Mouse (Mus musculus) forebrain, embryonic 11.5 days (tissue): Measurements from ENCODE around the gene Morc2a. TPM values are rescaled to one million over a fixed set of nuclear protein-coding genes. Genes with fewer than 3 reads are reported as not detected.

Experiments used
- ATAC-seq: fragments of 200-750 bp; cut with Nextera tagmentation; replicated peaks from 2 replicates; pipeline ENCODE4 v1.8.0; 2017; ENCODE audit warnings: moderate TSS enrichment; ENCODE audit not compliant: low FRiP score
- DNase-seq: peaks from one replicate; pipeline ENCODE4 v3.0.0-alpha.2; 2017; ENCODE audit warnings: low spot score
- H3K27ac ChIP-seq: fragments of 300-500 bp; sonication (generic); 2 replicates; pipeline ENCODE4 v1.5.1; 2014; ENCODE audit warnings: low read depth, low read length
- H3K27me3 ChIP-seq: fragments of 300-500 bp; sonication (generic); 2 replicates; pipeline ENCODE4 v1.6.1; 2014; ENCODE audit warnings: mild to moderate bottlenecking, low read length, mixed read lengths; ENCODE audit not compliant: control insufficient read depth, insufficient read depth
- H3K36me3 ChIP-seq: fragments of 300-500 bp; sonication (generic); 2 replicates; pipeline ENCODE4 v1.6.1; 2014; ENCODE audit warnings: mild to moderate bottlenecking, low read length, moderate library complexity, mixed read lengths; ENCODE audit not compliant: control insufficient read depth, insufficient read depth
- H3K4me1 ChIP-seq: fragments of 300-500 bp; sonication (generic); replicated peaks from 2 replicates; pipeline ENCODE4 v1.6.1; 2014; ENCODE audit warnings: low read length, mixed read lengths; ENCODE audit not compliant: control insufficient read depth, insufficient read depth
- H3K4me2 ChIP-seq: fragments of 300-500 bp; sonication (generic); 2 replicates; pipeline ENCODE4 v1.6.1; 2014; ENCODE audit warnings: low read depth, mild to moderate bottlenecking, low read length, moderate library complexity, mixed read lengths; ENCODE audit not compliant: severe bottlenecking
- H3K4me3 ChIP-seq: fragments of 300-500 bp; sonication (generic); 2 replicates; pipeline ENCODE4 v1.5.1; 2014; ENCODE audit warnings: low read depth, low read length
- H3K9ac ChIP-seq: fragments of 300-500 bp; sonication (generic); 2 replicates; pipeline ENCODE4 v1.6.1; 2014; ENCODE audit warnings: low read length
- H3K9me3 ChIP-seq: fragments of 300-500 bp; sonication (generic); 2 replicates; pipeline ENCODE4 v1.6.1; 2016; ENCODE audit warnings: low read length, mixed read lengths; ENCODE audit not compliant: control insufficient read depth
- WGBS: fragments of 180-500 bp; shearing (Covaris S2); extraction: QIAGEN DNeasy Blood & Tissue Kit; methylation state at CpG from one replicate; pipeline ENCODE4 v1.1.7; 2014; 5-methylcytosine and 5-hydroxymethylcytosine counted together
- polyA plus RNA-seq: library from polyadenylated mRNA; unstranded; fragments of >200 nt; fragmentation: Nextera tagmentation; extraction: Ambion mirVana; gene quantifications from 2 replicates; pipeline ENCODE4 v1.2.1, GENCODE M21; 2014

Morc2a gene
- polyA plus RNA-seq, 1 experiment from 2014 or later = 33.4 TPM

DNA sequence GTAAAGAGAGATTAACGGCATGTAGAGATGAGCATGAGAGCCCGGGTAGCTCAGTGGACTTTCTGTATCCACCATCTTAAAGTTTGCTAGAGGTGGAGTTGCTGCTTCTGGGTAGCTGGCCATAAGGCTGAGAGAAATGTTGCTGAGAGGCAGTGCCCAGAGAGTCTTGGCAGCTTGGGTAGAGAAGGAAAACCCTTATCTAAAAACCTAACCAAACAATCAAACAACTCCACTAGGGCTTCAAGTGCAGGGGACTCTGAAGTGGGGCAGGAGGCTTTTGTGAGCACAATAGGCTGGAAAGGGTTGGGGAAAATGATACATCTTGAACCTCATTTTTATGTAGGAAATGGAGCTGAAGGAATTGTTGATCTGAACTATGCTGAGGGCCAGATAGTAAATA lies 37.3 kb downstream of the Morc2a start:
- Histone ChIP-seq H3K9ac (no peak overlapping the region), H3K4me1 (no peaks in the 10 kb centered on the region), H3K27ac (no peak overlapping the region), H3K36me3 (peaks cover 16% of the 10 kb centered on the region; the same call in 1 of the 2 replicates), H3K9me3 (no peaks in the 10 kb centered on the region), H3K4me2 (no peak overlapping the region), H3K4me3 (no peak overlapping the region), H3K27me3 (no peaks in the 10 kb centered on the region)
- WGBS = 90% methylated on average over 2 of the region's 2 CpGs
- ATAC-seq (no peak), DNase-seq (no peak)

DNA sequence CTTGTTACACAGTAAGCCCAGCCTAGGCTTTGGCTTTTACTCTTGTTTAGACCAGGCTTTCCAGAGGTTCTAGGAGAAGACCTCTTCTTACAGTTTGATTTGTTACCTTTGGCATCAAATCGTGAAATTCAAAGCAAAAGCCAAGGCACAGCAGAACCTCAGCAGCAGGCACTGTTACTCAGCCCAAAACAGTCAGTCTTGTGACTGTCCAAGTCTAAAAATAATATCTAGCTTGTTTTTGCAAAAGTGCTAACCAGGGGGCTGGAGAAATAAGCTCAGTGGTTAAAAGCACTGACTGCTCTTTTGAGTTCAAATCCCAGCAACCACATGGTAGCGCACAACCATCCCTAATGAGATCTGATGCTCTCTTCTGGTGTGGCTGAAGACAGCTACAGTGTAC lies 37.9 kb downstream of the Morc2a start:
- peaks cover 16% of the 10 kb centered on the region; the same call in 1 of the 2 replicates for H3K36me3 ChIP-seq
- no peak overlapping the region for H3K4me3 ChIP-seq
- no peak for DNase-seq
- H3K27me3 ChIP-seq = no peaks in the 10 kb centered on the region
- WGBS = 95% methylated on average over 2 of the region's 2 CpGs
- no peak overlapping the region for H3K27ac ChIP-seq
- no peak overlapping the region for H3K4me2 ChIP-seq
- ATAC-seq = no peak
- H3K9ac ChIP-seq = no peak overlapping the region
- no peaks in the 10 kb centered on the region for H3K4me1 ChIP-seq
- no peaks in the 10 kb centered on the region for H3K9me3 ChIP-seq

DNA sequence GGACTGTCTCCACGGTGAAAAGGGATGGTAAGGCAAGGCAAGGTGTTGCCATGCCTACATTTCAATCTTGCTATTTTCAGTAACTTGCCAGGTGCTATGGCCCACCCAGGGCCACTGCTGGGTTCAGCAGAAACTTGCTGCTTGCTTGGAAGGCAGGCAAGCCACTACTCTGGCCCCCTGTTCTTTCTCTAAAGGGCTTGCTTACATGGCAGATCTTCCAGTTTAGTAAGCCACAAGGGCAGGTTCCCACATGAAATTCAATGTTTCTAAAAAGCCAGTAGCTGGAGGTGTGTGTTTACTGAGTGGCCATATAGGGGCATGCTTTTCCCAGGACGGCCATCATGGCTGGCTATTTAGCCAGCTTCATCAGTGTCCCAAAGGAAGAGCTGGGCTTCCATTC lies 42.8 kb downstream of the Morc2a start:
- H3K27me3 ChIP-seq = no peaks in the 10 kb centered on the region
- peaks cover 8% of the 10 kb centered on the region; the same call in 1 of the 2 replicates for H3K36me3 ChIP-seq

DNA sequence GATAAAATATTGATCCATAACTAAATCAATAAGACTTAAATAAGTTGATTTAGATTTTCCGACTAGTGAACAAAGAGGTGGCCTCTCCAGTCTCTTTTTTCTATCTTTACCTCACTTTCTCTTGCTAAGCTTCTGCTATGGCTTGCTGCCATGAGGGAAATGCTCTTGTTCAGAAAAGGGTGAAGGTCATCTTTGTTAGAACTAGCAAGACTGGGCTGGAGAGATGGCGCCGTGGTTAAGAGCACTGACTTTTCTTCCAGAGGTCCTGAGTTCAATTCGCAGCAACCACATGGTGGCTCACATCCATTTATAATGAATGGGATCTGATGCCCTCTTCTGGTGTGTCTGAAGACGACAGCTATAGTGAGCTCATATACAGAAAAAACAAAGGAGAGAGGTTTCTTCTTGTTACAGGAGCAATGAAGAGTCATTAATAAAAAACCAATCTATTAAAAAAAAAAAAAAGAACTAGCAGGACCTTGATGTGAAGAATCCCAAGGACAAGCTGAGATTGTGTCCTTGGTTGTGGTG lies 47.2 kb downstream of the Morc2a start:
- no peaks in the 10 kb centered on the region for H3K4me1 ChIP-seq
- H3K27ac ChIP-seq = no peak overlapping the region
- H3K9me3 ChIP-seq = no peaks in the 10 kb centered on the region
- H3K4me3 ChIP-seq = no peak overlapping the region
- no peak overlapping the region for H3K4me2 ChIP-seq
- H3K36me3 ChIP-seq = no peaks in the 10 kb centered on the region; the same call in 1 of the 2 replicates
- no peak for DNase-seq
- WGBS = 83% methylated on average over 5 of the region's 5 CpGs
- no peaks in the 10 kb centered on the region for H3K27me3 ChIP-seq
- no peak overlapping the region for H3K9ac ChIP-seq
- ATAC-seq = no peak

More for the DNA sequence above, 42.8 kb downstream of the Morc2a start:
- Histone ChIP-seq H3K4me2 (no peak overlapping the region), H3K9ac (no peak overlapping the region), H3K4me3 (no peak overlapping the region), H3K27ac (no peak overlapping the region), H3K4me1 (no peaks in the 10 kb centered on the region), H3K9me3 (no peaks in the 10 kb centered on the region)
- ATAC-seq = no peak
- WGBS = 88% methylated on average over 2 of the region's 2 CpGs
- no peak for DNase-seq

DNA sequence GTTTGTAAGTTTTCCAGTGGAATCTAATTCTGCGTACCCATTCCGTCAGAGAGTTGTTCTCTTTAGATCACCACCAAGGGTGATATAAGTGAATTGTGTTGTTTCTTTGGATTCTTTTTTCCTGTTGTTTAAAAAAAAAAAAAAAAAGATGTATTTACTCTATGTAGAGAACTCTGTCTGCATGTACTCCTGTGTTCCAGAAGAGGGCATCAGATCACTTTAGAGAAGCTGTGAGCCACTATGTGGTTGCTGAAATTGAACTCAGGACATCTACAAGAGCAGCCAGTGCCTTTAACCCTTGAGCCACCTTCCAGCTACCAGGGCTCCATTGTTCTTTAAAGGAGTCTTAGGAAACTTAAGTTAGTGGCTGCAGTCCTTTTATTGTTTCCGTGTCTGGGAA lies 48.5 kb downstream of the Morc2a start:
- H3K4me1 ChIP-seq = no peaks in the 10 kb centered on the region
- DNase-seq (no peak), ATAC-seq (no peak)
- no peaks in the 10 kb centered on the region for H3K27me3 ChIP-seq
- H3K27ac ChIP-seq = no peak overlapping the region
- H3K9me3 ChIP-seq = no peaks in the 10 kb centered on the region
- no peak overlapping the region for H3K9ac ChIP-seq
- WGBS = 89% methylated on average over 3 of the region's 3 CpGs
- H3K4me3 ChIP-seq = no peak overlapping the region
- H3K36me3 ChIP-seq = no peaks in the 10 kb centered on the region; the same call in 1 of the 2 replicates
- no peak overlapping the region for H3K4me2 ChIP-seq

DNA sequence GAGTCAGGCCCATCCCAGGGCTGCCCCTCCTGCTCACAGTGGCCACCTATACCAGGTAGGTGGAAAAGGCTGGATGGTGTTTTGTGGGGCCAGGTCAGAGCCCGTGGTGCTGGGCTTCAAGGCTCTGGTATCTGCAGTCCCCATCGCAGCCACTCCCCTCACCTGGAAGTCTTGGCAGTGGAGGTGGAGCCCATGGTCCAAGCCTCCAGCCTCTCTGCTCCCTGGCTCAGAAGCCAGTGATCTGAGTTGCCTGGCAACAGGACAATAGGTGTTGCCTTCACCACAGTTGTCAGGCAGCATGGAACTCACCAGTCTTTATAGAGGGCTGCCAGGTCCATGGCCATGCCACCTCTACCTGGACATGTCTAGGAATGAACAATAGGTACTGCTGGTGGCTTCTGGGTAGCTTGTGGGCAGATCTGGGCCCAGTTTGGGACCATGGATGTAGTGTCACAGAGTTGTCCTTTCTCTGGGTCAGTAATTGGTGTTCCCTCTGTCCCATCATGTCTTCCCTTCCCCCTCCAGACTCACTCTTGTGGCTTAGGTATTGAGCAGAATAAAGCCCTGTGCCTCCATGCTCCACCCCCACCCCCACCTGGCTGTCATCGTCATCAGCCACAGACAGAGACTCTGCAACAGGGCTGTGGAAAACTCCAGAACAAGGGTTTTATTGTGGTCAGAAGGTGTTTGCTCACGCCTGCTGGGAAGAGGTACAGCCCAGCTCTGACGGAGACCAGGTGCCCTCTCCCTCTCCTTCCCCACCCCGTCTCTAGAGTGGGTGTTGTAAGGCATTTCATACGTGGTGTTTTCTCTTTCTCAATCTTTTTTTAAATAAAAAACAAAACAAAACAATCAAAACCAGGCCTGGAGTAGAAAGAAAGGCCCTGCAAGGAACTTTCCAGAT lies 54.4 kb downstream of the Morc2a start:
- 73% methylated on average over 7 of the region's 7 CpGs for WGBS
- Histone ChIP-seq H3K27me3 (no peaks in the 10 kb centered on the region), H3K36me3 (no peaks in the 10 kb centered on the region), H3K27ac (no peak overlapping the region), H3K4me3 (no peak overlapping the region), H3K9ac (no peak overlapping the region), H3K4me2 (no peak overlapping the region), H3K4me1 (no peaks in the 10 kb centered on the region), H3K9me3 (no peaks in the 10 kb centered on the region)
- ATAC-seq = no peak
- DNase-seq = no peak

DNA sequence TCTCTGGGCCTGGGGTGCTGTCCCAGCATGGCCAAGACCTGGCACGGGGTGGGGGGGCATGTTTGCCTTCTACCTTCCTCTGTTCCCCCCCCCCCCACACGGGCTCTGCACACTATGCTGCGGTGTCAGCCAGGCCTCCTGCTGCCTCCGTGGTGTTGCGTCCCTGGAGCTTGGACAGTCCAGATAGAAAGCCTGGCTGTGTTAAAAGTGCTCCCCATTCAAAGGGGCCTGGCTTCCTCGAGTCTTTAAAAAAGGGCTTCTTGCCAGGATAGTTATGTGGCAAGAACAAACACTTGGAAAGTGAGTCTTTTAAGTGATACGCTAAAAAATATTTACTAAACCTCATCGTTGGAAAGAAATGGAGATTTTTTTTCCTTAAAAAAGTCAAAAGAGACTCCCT lies 55.4 kb downstream of the Morc2a start:
- Histone ChIP-seq H3K36me3 (no peaks in the 10 kb centered on the region), H3K4me1 (no peaks in the 10 kb centered on the region), H3K4me2 (no peak overlapping the region), H3K27ac (no peak overlapping the region), H3K9me3 (no peaks in the 10 kb centered on the region), H3K27me3 (no peaks in the 10 kb centered on the region), H3K9ac (no peak overlapping the region), H3K4me3 (no peak overlapping the region)
- 84% methylated on average over 8 of the region's 8 CpGs for WGBS
- no peak for DNase-seq
- ATAC-seq = no peak

DNA sequence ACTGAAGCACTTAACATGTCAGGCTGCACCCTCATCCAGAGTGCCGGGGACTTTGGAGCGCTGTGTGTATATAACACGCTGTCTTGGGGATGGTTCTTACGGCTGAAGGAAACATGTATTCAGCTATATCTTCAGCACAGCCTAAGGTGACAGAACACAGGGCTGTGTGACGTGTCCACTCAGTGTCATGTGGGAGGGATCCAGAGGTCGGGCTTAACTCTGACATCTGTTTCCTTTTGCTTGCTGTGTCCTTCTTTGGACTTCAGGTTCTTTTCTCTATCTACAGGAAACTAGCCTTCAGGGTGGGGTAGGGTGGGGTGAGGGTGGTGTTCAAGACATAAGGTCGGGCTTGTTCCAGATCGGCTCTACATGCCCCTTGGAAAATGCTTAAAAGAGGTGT lies 58.1 kb downstream of the Morc2a start:
- DNase-seq (no peak), ATAC-seq (no peak)
- H3K9me3 ChIP-seq = no peaks in the 10 kb centered on the region
- no peak overlapping the region for H3K4me2 ChIP-seq
- H3K27ac ChIP-seq = no peak overlapping the region
- no peaks in the 10 kb centered on the region for H3K4me1 ChIP-seq
- 85% methylated on average over 8 of the region's 8 CpGs for WGBS
- no peak overlapping the region for H3K9ac ChIP-seq
- no peak overlapping the region for H3K4me3 ChIP-seq
- no peaks in the 10 kb centered on the region for H3K36me3 ChIP-seq
- no peaks in the 10 kb centered on the region for H3K27me3 ChIP-seq

DNA sequence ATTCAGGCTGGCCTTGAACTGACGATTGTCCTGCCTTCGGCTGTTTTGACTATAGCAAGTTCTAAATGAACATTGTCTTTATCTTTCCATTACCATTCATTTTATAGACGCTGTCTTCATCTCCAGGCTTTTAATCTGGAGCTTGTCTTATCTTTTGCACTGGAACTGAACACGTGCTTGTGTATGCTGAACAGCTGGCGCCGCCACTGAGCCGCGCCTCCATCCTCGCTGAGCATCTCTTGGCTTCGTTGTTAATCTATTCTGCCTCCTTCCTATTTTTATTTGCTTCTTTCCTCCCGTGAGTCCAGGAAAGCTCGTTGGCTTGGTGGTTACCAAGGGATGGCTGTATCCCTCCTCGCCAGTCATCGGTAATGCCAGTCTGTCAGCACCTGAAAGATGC lies 61.2 kb downstream of the Morc2a start:
- H3K9me3 ChIP-seq = no peaks in the 10 kb centered on the region
- ATAC-seq = no peak

More for the DNA sequence above, 61.2 kb downstream of the Morc2a start:
- H3K9ac ChIP-seq = no peak overlapping the region
- WGBS = 87% methylated on average over 14 of the region's 14 CpGs
- H3K27ac ChIP-seq = no peak overlapping the region
- DNase-seq = no peak
- no peak overlapping the region for H3K4me3 ChIP-seq
- H3K4me2 ChIP-seq = no peak overlapping the region
- no peaks in the 10 kb centered on the region for H3K4me1 ChIP-seq
- no peaks in the 10 kb centered on the region for H3K36me3 ChIP-seq
- H3K27me3 ChIP-seq = no peaks in the 10 kb centered on the region
